Mouse (Mus musculus): ENCODE data around the gene Mpp5. TPM values are rescaled to one million over a fixed set of nuclear protein-coding genes. Genes with fewer than 3 reads are reported as not detected.

Gene Mpp5
- 15.4 and 19.9 TPM in 2 replicates for total RNA-seq (2012; rRNA removed)

- Histone ChIP-seq H3K4me1 (ENCODE audit: control insufficient read depth in 2 of 2, insufficient read depth in 2 of 2, low read length in 2 of 2, poor library complexity in 1 of 2) (no peaks in the 10 kb centered on the region; a peak in 1 of 4 replicates), H3K27ac (ENCODE audit: insufficient read depth, low read depth, low read length, poor library complexity, severe bottlenecking) (peak within 1 kb of the TSS; percentile 62), H3K9me3 (ENCODE audit: control insufficient read depth, insufficient read depth, low read depth, low read length) (no peaks in the 10 kb centered on the region), H3K9ac (ENCODE audit: insufficient read depth, low read depth, low read length, poor library complexity, severe bottlenecking) (peak within 1 kb of the TSS; percentile 87), H3K4me3 (ENCODE audit: insufficient read depth in 1 of 2, low read depth in 1 of 2, low read length in 2 of 2, poor library complexity in 1 of 2, severe bottlenecking in 1 of 2) (peak within 1 kb of the TSS; percentile 81 to 99), H3K36me3 (ENCODE audit: control insufficient read depth, insufficient read depth, low read length, poor library complexity, severe bottlenecking) (no peaks in the 10 kb centered on the region)
- peak; percentile 90 for DNase-seq (ENCODE audit: low read depth, low spot score)
- TF ChIP-seq CHD2 (IDR thresholded peaks at IDR 0.05; ENCODE audit: low read depth, low read length) (peak; percentile 56; the same call in 1 of the 2 replicates), ZNF384 (IDR thresholded peaks at IDR 0.05; ENCODE audit: low read depth, low read length) (no peak)
- in situ Hi-C loops (cut with MboI; ENCODE audit: low sequenced_read_pairs in 2 of 2, unreplicated experiment in 2 of 2), result no loop called here
These were observed at the start of gene Mpp5 for GRCm38 (mm10) chr12:78748557-78749377. Mpp5 (plus strand) TSS chr12:78748907.

GRCm38 (mm10) chr12:78717783-78718182 is 30.9 kb upstream of the Mpp5 start:
- no peak overlapping the region for H3K9ac ChIP-seq (ENCODE audit: insufficient read depth, low read depth, low read length, poor library complexity, severe bottlenecking)
- H3K4me1 ChIP-seq (ENCODE audit: control insufficient read depth in 2 of 2, insufficient read depth in 2 of 2, low read length in 2 of 2, poor library complexity in 1 of 2), result no peaks in the 10 kb centered on the region
- no peak for TF ChIP-seq HCFC1 (IDR thresholded peaks at IDR 0.05; ENCODE audit: borderline replicate concordance, insufficient read depth, low read length)
- TF ChIP-seq MAFK (IDR thresholded peaks at IDR 0.05; ENCODE audit: insufficient read depth, low read depth, low read length), result no peak
- TF ChIP-seq ZNF384 (IDR thresholded peaks at IDR 0.05; ENCODE audit: low read depth, low read length), result no peak
- TF ChIP-seq CHD2 (IDR thresholded peaks at IDR 0.05; ENCODE audit: low read depth, low read length), result no peak
- no peak for TF ChIP-seq ZC3H11A (IDR thresholded peaks at IDR 0.05; ENCODE audit: borderline replicate concordance, low read depth, low read length)
- H3K9me3 ChIP-seq (ENCODE audit: control insufficient read depth, insufficient read depth, low read depth, low read length), result no peaks in the 10 kb centered on the region
- DNase-seq (ENCODE audit: low read depth, low spot score), result no peak
- H3K27ac ChIP-seq (ENCODE audit: insufficient read depth, low read depth, low read length, poor library complexity, severe bottlenecking), result no peak overlapping the region
- no peaks in the 10 kb centered on the region for H3K36me3 ChIP-seq (ENCODE audit: control insufficient read depth, insufficient read depth, low read length, poor library complexity, severe bottlenecking)
- in situ Hi-C loops (cut with MboI; ENCODE audit: low sequenced_read_pairs in 2 of 2, unreplicated experiment in 2 of 2), result no loop called here
- H3K4me3 ChIP-seq (ENCODE audit: insufficient read depth in 1 of 2, low read depth in 1 of 2, low read length in 2 of 2, poor library complexity in 1 of 2, severe bottlenecking in 1 of 2), result no peak overlapping the region

GRCm38 (mm10) chr12:78727723-78728122 is 21.0 kb upstream of the Mpp5 start:
- H3K9ac ChIP-seq (ENCODE audit: insufficient read depth, low read depth, low read length, poor library complexity, severe bottlenecking), result no peak overlapping the region
- no peak for DNase-seq (ENCODE audit: low read depth, low spot score)
- H3K27ac ChIP-seq (ENCODE audit: insufficient read depth, low read depth, low read length, poor library complexity, severe bottlenecking), result no peak overlapping the region
- in situ Hi-C loops (cut with MboI; ENCODE audit: low sequenced_read_pairs in 2 of 2, unreplicated experiment in 2 of 2), result no loop called here
- H3K9me3 ChIP-seq (ENCODE audit: control insufficient read depth, insufficient read depth, low read depth, low read length), result no peaks in the 10 kb centered on the region
- TF ChIP-seq CHD2 (IDR thresholded peaks at IDR 0.05; ENCODE audit: low read depth, low read length), result no peak
- no peak for TF ChIP-seq ZNF384 (IDR thresholded peaks at IDR 0.05; ENCODE audit: low read depth, low read length)
- no peak for TF ChIP-seq MAFK (IDR thresholded peaks at IDR 0.05; ENCODE audit: insufficient read depth, low read depth, low read length)
- no peak for TF ChIP-seq ZC3H11A (IDR thresholded peaks at IDR 0.05; ENCODE audit: borderline replicate concordance, low read depth, low read length)
- no peak for TF ChIP-seq HCFC1 (IDR thresholded peaks at IDR 0.05; ENCODE audit: borderline replicate concordance, insufficient read depth, low read length)
- H3K4me1 ChIP-seq (ENCODE audit: control insufficient read depth in 2 of 2, insufficient read depth in 2 of 2, low read length in 2 of 2, poor library complexity in 1 of 2), result no peaks in the 10 kb centered on the region
- H3K4me3 ChIP-seq (ENCODE audit: insufficient read depth in 1 of 2, low read depth in 1 of 2, low read length in 2 of 2, poor library complexity in 1 of 2, severe bottlenecking in 1 of 2), result no peak overlapping the region
- no peaks in the 10 kb centered on the region for H3K36me3 ChIP-seq (ENCODE audit: control insufficient read depth, insufficient read depth, low read length, poor library complexity, severe bottlenecking)

GRCm38 (mm10) chr12:78739633-78740032 is 9.1 kb upstream of the Mpp5 start:
- H3K36me3 ChIP-seq (ENCODE audit: control insufficient read depth, insufficient read depth, low read length, poor library complexity, severe bottlenecking), result no peaks in the 10 kb centered on the region
- H3K27ac ChIP-seq (ENCODE audit: insufficient read depth, low read depth, low read length, poor library complexity, severe bottlenecking), result no peak overlapping the region
- H3K4me3 ChIP-seq (ENCODE audit: insufficient read depth in 1 of 2, low read depth in 1 of 2, low read length in 2 of 2, poor library complexity in 1 of 2, severe bottlenecking in 1 of 2), result no peak overlapping the region
- H3K9ac ChIP-seq (ENCODE audit: insufficient read depth, low read depth, low read length, poor library complexity, severe bottlenecking), result no peak overlapping the region
- no peak for DNase-seq (ENCODE audit: low read depth, low spot score)
- no peaks in the 10 kb centered on the region for H3K9me3 ChIP-seq (ENCODE audit: control insufficient read depth, insufficient read depth, low read depth, low read length)
- in situ Hi-C loops (cut with MboI; ENCODE audit: low sequenced_read_pairs in 2 of 2, unreplicated experiment in 2 of 2), result no loop called here
- no peaks in the 10 kb centered on the region for H3K4me1 ChIP-seq (ENCODE audit: control insufficient read depth in 2 of 2, insufficient read depth in 2 of 2, low read length in 2 of 2, poor library complexity in 1 of 2)
- TF ChIP-seq CHD2 (IDR thresholded peaks at IDR 0.05; ENCODE audit: low read depth, low read length), result no peak
- no peak for TF ChIP-seq ZC3H11A (IDR thresholded peaks at IDR 0.05; ENCODE audit: borderline replicate concordance, low read depth, low read length)
- TF ChIP-seq ZNF384 (IDR thresholded peaks at IDR 0.05; ENCODE audit: low read depth, low read length), result no peak
- TF ChIP-seq HCFC1 (IDR thresholded peaks at IDR 0.05; ENCODE audit: borderline replicate concordance, insufficient read depth, low read length), result no peak
- TF ChIP-seq MAFK (IDR thresholded peaks at IDR 0.05; ENCODE audit: insufficient read depth, low read depth, low read length), result no peak

Measured in ES-E14 (cell line).